Mouse (Mus musculus) left cerebral cortex, adult 6 months (tissue): ENCODE data around the gene Kcna1. TPM values are rescaled to one million over a fixed set of nuclear protein-coding genes. Genes with fewer than 3 reads are reported as not detected.

Experiments used
- long read RNA-seq, 2 experiments: library from polyadenylated mRNA; unstranded; transcript quantifications; one replicate each; pipeline ENCODE4 v2.0.0; 2019 to 2020
- polyA plus RNA-seq: library from polyadenylated mRNA; unstranded; fragments of <200 nt; fragmentation: Nextera tagmentation; gene quantifications from 2 replicates; pipeline ENCODE4 v1.2.3, GENCODE M21; 2021

Gene Kcna1
- 19.6 and 28.3 TPM in 2 replicates for polyA plus RNA-seq
- long read RNA-seq, experiment 1, full-length matches to known transcripts = 190 of 277 reads
- long read RNA-seq, experiment 1, partial matches to known transcripts = 0 of 277 reads
- long read RNA-seq, experiment 1, other reads (novel, unspliced or antisense) = 87 of 277 reads
- long read RNA-seq, experiment 2, full-length matches to known transcripts = 28 of 37 reads
- long read RNA-seq, experiment 2, partial matches to known transcripts = 0 of 37 reads
- long read RNA-seq, experiment 2, other reads (novel, unspliced or antisense) = 9 of 37 reads

GRCm38 (mm10) chr6:126646381-126646780 is at the start of gene Kcna1:
Gene Kcna1, minus strand, starts transcription at chr6:126646384.

Other genes starting within 250 kb of the Kcna1 start
- 0.50 and 1.3 TPM in 2 replicates for gene Kcna5, start 111.0 kb downstream of the Kcna1 start, polyA plus RNA-seq
- 18.5 and 23.0 TPM in 2 replicates for gene Kcna6, start 94.3 kb upstream of the Kcna1 start, polyA plus RNA-seq
- 155 and 206 TPM in 2 replicates for gene Ndufa9, start 202.8 kb upstream of the Kcna1 start, polyA plus RNA-seq
- gene Akap3, start 206.7 kb upstream of the Kcna1 start, polyA plus RNA-seq = 0.06 TPM in 1 of 2 replicates, not detected in the other